Mouse (Mus musculus) ES-Bruce4 (cell line): Measurements from ENCODE around the gene Syndig1.

ENCODE experiments used
- CTCF ChIP-seq: IDR thresholded peaks from one replicate; pipeline ENCODE4 v1.8.1; 2011; ENCODE audit warnings: low read depth, low read length
- EP300 ChIP-seq: IDR thresholded peaks from 2 replicates; pipeline ENCODE4 v1.6.1; 2011; ENCODE audit warnings: low read depth, low read length; ENCODE audit not compliant: insufficient read depth

DNA sequence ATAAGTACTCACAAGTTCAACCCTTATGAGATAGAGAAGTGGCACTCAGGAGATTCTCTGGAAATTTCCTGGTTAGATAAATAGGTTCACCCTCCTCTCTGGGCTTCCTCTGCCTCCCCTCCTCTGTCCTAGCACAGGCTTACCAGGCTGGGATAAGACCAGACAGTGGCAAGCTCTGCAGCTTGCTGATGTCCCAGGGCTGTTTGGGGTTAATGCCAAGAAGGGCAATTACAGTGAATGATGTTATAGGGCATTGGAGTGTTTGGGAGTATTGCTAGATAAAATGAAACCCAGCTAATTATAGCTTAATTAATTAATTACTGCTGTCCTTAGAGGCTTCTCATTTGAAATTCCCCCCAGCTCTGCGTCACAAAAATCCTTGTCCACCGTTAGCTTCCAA is 171.6 kb downstream of the Syndig1 start:
- TF ChIP-seq EP300: no peak
- no peak for TF ChIP-seq CTCF
